Mouse (Mus musculus) heart, adult 8-10 months (tissue): ENCODE data around the gene Dglucy. TPM values are rescaled to one million over a fixed set of nuclear protein-coding genes. Genes with fewer than 3 reads are reported as not detected.

Source experiments
- DNase-seq: peaks from one replicate; pipeline ENCODE4 v3.0.0; 2022; ENCODE audit warnings: low spot score
- total RNA-seq, 4 experiments: library from RNA; stranded (reverse); gene quantifications; 2 replicates each; pipeline ENCODE4 v1.2.4; 2022

Dglucy gene
- total RNA-seq: 10 to 100 TPM; 62.3 to 89.3 (median 69.4) TPM

DNA sequence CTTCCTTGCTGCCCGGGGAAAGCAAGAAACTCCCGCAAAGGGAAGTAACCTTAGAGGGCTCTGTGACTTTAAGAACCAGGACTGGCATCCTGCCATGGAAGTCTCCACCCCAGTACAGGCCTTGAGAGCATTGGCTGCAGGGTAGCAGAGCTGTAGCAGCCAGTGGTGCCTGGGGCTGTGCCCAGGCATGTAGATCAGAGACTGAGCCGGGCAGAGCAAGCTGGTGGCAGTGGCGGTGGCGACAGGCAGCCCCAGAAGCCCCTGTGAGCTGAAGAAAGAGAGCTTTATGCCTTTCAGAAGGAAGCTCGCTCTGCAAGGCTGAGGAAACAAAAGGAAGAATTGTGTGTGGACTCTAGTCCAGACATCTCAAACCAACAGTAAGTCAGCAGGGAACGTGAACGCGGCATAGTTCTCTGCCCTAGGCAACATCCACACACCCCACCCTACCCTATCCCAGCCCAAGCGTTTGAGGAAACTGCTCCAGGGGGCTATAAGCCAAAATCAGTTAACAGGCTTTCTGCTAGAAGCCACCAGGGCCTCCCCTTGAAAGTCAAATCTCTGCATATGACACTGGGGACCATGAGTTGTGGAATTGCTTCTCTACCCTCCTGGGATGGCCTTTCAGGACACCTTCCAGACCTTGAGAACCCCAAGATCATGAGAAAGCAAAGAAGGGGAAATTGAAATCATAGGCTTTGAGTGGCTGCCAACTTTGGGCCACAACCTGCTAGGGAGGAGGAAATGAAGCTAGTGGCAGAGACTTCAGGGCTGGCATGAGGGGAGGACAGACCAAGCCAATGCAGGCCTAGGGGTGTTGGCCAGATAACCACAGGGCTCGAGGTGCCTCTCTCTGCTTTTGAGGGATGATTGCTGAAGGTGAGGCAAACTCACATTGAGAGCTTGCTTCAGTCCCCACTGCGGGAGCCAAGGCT, at the start of gene Dglucy:
Dglucy (plus strand) TSS at position 124 of the 932 bp plus-strand sequence.
- peak; percentile 98 for DNase-seq

GRCm38 (mm10) chr12:100735156-100735555, 43.7 kb upstream of the Dglucy start:
- no peak for DNase-seq

- DNase-seq: no peak
These were observed 43.3 kb upstream of the Dglucy start for GRCm38 (mm10) chr12:100735581-100735980.

GRCm38 (mm10) chr12:100738498-100738897, 40.4 kb upstream of the Dglucy start:
- DNase-seq: no peak

DNA sequence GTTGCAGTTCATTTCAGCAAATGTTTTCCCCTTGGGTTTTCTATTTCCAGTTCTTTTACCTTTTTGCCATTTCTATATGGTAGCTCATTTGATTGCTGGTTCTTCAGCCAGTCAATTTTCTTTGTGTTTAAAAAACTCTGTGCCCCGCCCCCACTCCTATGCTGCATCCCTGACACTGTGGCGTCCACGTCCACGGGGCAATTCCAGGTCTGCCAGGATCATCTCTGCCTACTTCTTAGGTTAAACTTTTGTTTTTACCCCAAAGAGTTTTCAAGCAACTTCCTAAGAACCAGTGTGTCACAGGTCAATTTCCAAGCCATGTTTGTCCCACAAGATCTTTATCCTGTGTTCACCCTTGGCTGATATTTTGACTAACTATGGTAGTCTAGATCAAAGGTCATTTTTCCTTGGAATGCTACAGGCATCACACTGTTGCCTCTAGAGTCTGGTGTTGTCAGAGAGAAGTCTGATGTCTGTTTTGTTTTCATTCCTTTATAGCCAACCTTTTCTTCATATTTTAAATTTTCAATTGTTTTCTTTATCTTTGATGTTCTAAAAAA, 39.8 kb upstream of the Dglucy start:
- no peak for DNase-seq

DNA sequence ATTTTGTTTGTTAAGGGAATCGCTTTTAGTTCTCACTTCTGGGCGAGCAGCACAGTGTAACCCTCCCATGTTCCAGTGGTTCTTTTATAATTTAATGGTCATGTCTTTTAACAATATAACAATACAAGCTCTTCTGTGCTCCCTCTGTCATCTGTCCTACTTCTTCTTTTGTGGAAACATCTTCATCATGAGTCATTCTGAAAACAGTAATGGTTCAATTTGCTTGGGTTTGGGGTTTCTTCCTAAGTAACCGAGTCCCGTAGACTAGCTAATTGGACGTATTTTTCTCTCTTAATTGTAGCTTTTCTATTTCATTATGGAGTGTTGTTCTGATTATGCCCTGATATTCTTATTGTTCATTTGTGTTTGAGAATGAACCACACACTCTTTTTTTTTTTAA, 38.5 kb upstream of the Dglucy start:
- no peak for DNase-seq

DNA sequence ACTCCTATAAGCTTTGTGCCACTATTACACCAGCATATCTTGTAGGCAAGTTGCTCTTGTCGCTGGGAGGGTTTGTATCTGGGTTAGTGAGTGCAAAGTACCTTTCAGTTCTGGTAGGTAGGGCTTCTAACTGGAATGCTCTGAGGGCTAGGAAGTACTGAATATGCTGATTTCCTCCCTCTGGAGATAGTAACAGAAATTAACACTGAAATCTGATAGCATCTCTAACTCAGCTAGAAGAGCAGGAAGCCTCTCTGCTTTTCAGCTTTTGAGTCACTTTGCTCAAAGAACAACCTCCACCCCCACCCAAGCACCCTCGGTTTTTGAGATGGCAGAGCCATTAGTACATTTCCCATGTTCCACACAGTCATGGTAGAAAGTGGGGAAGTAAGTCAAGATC, 36.4 kb upstream of the Dglucy start:
- DNase-seq: no peak

DNA sequence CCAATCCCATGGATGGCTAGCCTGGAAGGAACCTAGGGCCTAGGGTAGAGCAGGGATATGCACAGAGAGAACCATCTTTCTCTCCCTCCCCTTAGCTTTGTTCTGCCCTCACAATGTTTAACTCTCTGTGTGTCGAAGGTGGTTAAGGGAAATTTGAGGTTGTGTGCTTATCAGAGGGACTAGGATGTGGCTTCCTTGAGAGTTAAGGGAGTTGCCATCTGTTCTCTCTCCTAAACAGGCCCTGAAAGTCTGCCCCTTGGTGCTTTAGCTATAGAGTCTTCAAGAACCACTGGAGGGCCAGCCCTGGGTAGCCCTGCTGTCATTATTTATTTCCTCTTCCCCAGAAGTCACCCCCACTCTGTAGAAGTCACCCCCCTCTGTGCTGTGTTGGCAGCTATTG, 25.9 kb upstream of the Dglucy start:
- no peak for DNase-seq

GRCm38 (mm10) chr12:100753716-100754115, 25.1 kb upstream of the Dglucy start:
- no peak for DNase-seq

DNA sequence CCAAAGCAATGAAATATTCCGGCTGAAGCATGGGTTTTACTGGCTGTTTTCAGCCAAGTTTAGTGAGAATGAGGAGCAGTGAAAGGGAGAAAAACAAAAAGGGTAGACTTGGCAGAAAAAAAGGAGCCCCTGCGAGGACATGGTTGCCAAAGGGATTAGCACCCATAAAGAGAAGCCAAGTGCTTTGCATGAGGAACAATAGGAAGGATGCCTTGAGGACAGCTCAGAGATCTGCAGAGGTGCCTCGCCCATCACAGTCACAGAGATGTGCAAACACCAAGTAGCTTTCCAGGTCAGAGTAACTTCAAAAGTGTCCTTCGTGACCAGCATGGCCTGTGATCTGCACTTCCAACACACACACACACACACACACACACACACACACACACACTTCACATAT, 21.4 kb upstream of the Dglucy start:
- no peak for DNase-seq

- DNase-seq: no peak
These were observed 16.0 kb upstream of the Dglucy start for GRCm38 (mm10) chr12:100762663-100763425.

DNA sequence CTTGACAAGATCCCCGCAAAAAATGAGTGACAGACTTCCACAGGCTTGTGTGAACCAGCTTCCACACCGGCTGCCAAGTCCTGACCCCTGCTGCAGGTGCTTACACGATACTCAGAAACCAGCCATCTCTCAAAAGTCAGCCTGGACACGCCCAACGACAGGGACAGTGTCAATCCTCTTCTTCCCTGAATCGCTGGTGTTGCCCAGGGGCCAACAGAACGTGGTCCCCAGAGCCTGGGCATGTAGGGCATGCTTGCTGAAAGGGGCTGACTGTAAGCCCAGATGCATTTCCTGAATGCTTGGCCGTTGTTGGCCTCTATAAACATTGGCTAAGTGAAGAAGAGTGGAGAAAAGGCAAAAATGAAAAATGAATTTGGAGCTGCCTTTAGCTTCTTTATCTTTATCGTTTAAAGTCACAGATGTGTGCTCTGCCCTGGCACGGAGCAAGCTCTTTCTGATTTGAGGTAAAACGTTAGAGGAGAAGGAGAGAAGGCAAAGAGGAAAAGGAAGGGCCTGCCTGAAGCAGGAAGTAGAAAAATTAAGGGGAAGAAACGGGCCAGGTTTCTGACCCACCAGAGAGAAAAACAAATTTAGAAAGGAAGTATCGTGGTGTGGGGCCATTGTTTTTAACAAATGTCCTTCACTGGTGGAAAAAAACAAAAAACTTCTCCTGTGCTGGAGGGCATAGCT, 14.4 kb upstream of the Dglucy start:
- DNase-seq: no peak

DNA sequence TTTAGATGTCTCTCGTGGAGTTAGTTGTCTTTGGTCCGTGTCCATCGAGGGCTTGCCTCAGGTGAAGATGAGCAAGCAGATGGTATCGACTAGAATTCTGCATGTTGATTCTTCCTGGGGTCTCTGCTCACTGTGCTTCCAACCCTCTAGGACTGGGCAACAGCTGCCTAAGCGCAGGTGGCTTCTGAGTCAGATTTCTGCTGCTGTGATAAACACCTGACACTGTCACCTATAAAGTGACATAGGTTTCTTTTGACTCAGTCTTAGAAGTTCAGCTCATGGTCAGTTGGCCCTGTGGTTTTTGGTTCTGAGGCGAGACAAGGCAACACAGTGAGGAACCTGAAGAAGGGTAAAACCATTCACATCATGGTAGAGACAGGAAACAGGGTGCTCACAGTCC, 9.0 kb upstream of the Dglucy start:
- DNase-seq: no peak

DNA sequence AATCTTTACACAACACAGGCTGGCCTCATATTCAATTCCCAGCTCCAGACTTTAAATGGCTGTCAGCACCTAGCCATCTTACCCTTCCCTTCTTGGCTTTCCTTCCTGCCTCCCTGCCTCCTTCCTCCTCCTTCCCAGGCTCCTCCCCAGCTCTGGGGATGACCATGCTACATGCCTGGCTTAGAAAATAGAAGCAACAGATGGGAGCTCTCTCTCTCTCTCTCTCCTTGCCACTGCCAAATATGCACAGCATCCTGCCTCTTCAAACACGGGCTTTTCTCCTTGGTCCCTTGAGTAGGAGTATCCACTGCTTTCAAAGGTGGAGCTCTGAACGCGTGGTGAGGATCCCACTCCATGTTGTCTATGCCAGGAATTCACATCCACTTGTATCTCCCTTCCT, 8.1 kb upstream of the Dglucy start:
- no peak for DNase-seq

DNA sequence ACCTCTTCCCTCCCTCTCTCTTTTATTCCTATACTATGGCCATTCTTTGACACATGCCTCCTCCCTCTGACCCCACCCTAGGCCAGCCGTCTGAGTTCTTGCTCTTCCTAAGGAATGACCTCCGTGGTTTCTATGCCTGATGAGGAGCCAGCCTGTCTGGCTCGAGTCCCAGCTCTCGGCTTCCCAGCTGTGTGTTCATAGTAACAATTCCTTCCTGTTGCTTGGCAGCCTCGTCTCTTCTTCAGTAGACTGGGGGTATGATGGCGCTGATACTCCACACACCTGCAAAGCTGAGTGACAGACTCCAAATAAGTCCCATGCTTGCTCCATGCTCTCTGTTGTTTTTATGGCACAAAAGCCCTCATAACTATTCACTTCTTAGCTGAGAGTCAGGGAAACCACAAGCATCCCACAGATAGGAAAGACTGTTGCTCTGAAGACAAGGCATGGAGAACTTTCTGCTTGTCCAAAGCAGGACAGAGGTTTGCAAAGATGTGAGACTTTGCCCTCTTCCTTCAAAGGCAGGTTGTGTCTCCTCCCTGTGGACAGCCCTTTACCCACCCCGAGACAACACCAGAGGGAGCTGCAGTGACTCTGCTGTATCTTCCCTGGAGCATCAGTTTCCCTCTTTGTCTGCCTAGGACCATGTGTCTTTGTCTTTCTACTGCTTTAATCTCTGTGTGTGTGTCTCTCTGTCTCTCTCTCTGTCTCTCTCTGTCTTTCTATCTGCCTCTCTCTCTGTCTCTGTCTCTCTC, 6.5 kb upstream of the Dglucy start:
- peak; percentile 44 for DNase-seq

GRCm38 (mm10) chr12:100774756-100775155, 4.1 kb upstream of the Dglucy start:
- peak; percentile 47 for DNase-seq

- no peak for DNase-seq
These were observed 3.6 kb upstream of the Dglucy start for GRCm38 (mm10) chr12:100775291-100775690.

- DNase-seq: peak; percentile 32
These were observed 2.8 kb upstream of the Dglucy start for GRCm38 (mm10) chr12:100775911-100776581.

- no peak for DNase-seq
These were observed 1.9 kb upstream of the Dglucy start for GRCm38 (mm10) chr12:100776991-100777390.

- DNase-seq: no peak
These were observed 452 bp upstream of the Dglucy start for GRCm38 (mm10) chr12:100778276-100778933.
